Mouse (Mus musculus) liver, adult 2 months (tissue): ENCODE measurements around the gene Cldn13. TPM values are rescaled to one million over a fixed set of nuclear protein-coding genes. Genes with fewer than 3 reads are reported as not detected.
"Not testable (repeated sequence)": the region's sequence is repeated elsewhere in the genome, so short reads cannot be mapped to it uniquely, and the experiment has no call there.

Experiments
- DNase-seq: peaks from one replicate; pipeline ENCODE4 v3.0.0-alpha.2; 2011; ENCODE audit warnings: low read depth, low spot score; ENCODE audit errors: extremely low read depth
- H3K27ac ChIP-seq: fragments of 200-500 bp; replicated peaks from 2 replicates; pipeline ENCODE4 v1.5.1; 2012; ENCODE audit warnings: low read depth, mild to moderate bottlenecking, control low read depth, inconsistent platforms, low read length; ENCODE audit not compliant: insufficient read depth
- H3K27me3 ChIP-seq: fragments of 200-500 bp; 2 replicates; pipeline ENCODE4 v1.6.1; 2012; ENCODE audit warnings: mild to moderate bottlenecking, moderate library complexity, low read length, inconsistent platforms; ENCODE audit not compliant: control insufficient read depth, insufficient read depth
- H3K36me3 ChIP-seq: fragments of 200-500 bp; 2 replicates; pipeline ENCODE4 v1.6.1; 2012; ENCODE audit warnings: low read length, inconsistent platforms; ENCODE audit not compliant: control insufficient read depth, insufficient read depth
- H3K4me1 ChIP-seq: fragments of 200-500 bp; 2 replicates; pipeline ENCODE4 v1.6.1; 2011; ENCODE audit warnings: low read length; ENCODE audit not compliant: control insufficient read depth, insufficient read depth
- H3K4me3 ChIP-seq: fragments of 200-500 bp; 2 replicates; pipeline ENCODE4 v1.5.1; 2011; ENCODE audit warnings: low read depth, mild to moderate bottlenecking, control low read depth, low read length, moderate library complexity; ENCODE audit not compliant: insufficient read depth
- H3K79me2 ChIP-seq: fragments of 200-500 bp; 2 replicates; pipeline ENCODE4 v1.6.1; 2012; ENCODE audit warnings: inconsistent platforms, mild to moderate bottlenecking, low read length, moderate library complexity; ENCODE audit not compliant: control insufficient read depth, insufficient read depth
- H3K9ac ChIP-seq: fragments of 200-500 bp; 2 replicates; pipeline ENCODE4 v1.6.1; 2012; ENCODE audit warnings: low read depth, mild to moderate bottlenecking, control low read depth, inconsistent platforms, low read length
- CTCF ChIP-seq: fragments of 200-500 bp; IDR thresholded peaks from 2 replicates; pipeline ENCODE4 v1.5.1; 2011; ENCODE audit warnings: low read depth, low read length, control low read depth
- POLR2A ChIP-seq: fragments of 200-500 bp; IDR thresholded peaks from 2 replicates; pipeline ENCODE4 v1.6.1; 2011; ENCODE audit warnings: low read length, control low read depth; ENCODE audit not compliant: insufficient read depth; ENCODE audit errors: extremely low read depth
- WGBS: fragments of 180-500 bp; shearing (Covaris S2); methylation state at CpG from one replicate; pipeline ENCODE4 v1.1.7; 2018; 5-methylcytosine and 5-hydroxymethylcytosine counted together
- polyA plus RNA-seq: library from polyadenylated mRNA; depleted of rRNA; stranded (reverse); fragments of >200 nt; gene quantifications from 2 replicates; pipeline ENCODE4 v1.2.3, GENCODE M21; 2012; rRNA removed
- total RNA-seq: library from RNA; depleted of rRNA; stranded (reverse); fragments of >200 nt; gene quantifications from 2 replicates; pipeline ENCODE4 v1.2.3, GENCODE M21; 2014; rRNA removed

The Cldn13 gene
- total RNA-seq (not detected in 2 replicates), polyA plus RNA-seq (not detected in 2 replicates)

DNA sequence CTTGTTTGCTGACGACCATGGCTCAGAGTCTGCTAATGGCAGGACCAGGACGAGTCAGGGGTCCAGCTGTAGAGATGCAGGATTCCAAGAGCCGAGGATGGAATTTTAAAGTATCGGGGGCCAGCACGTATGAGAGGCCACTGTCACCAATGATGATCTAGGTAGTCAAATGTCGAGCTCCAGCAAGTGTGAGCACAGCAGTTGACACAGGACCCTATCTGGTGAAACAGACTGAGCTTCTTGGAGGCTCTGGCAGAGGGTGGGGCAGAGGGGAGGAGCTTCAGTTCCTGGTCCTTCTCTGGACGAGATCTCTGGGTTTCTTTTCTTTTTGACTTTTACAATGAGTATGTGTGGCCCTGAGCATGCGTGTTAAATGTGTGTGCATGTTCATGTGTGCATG is at the start of gene Cldn13:
Gene Cldn13 (minus strand): TSS at position 216 of the 400 bp plus-strand sequence.
- no peak within 1 kb of the TSS for H3K4me3 ChIP-seq
- TF ChIP-seq CTCF (no peak), POLR2A (no peak)
- no peaks in the 10 kb centered on the region for H3K79me2 ChIP-seq
- no peak within 1 kb of the TSS for H3K9ac ChIP-seq
- no peak within 1 kb of the TSS for H3K27ac ChIP-seq
- no peaks in the 10 kb centered on the region for H3K4me1 ChIP-seq
- WGBS = 78% methylated on average over 8 of the region's 8 CpGs
- DNase-seq = no peak
- no peaks in the 10 kb centered on the region for H3K36me3 ChIP-seq
- H3K27me3 ChIP-seq = no peaks in the 10 kb centered on the region; the same call in 1 of the 2 replicates

DNA sequence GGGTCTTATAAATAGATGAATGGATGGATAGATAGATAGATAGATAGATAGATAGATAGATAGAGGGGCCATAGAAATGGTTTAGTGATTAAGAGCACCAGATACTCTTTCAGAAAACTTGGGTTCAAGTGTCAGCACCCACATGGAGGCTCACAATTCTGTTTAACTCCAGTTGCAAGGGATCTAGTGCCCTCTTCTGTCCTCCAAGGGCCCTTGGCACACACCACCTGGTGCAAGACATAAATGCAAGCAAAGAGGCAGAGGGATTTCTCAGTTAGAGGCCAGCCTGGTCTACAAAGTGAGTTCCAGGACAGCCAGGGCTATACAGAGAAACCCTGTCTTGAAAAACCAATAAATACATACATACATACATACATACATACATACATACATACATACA is 49.3 kb upstream of the Cldn13 start:
- H3K4me3 ChIP-seq, H3K9ac ChIP-seq, DNase-seq, H3K36me3 ChIP-seq, H3K4me1 ChIP-seq, H3K79me2 ChIP-seq, H3K27ac ChIP-seq, H3K27me3 ChIP-seq: not testable (repeated sequence)

DNA sequence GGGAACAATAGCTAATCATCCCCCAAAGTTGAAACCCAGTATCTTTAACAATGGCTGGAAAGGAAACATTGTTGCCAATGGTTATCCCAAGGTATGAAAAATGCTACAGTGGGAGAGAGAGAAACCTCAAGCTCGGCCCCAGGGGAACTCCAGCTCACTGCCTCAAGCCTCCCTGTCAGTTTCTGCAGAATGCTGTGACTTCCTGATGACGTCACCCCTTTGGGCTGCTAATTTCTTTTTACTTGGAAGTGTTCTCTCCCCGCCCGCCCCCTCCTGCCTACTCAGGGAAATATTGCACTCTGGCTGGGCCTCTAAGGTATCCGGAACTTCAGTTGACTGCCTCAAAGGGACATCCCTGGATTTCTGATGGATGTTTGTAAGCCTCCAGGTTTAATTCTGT is 48.2 kb upstream of the Cldn13 start:
- Histone ChIP-seq H3K79me2 (no peaks in the 10 kb centered on the region), H3K27ac (no peak overlapping the region), H3K36me3 (no peaks in the 10 kb centered on the region), H3K27me3 (no peaks in the 10 kb centered on the region), H3K9ac (no peak overlapping the region), H3K4me3 (no peak overlapping the region), H3K4me1 (no peaks in the 10 kb centered on the region)
- 76% methylated on average over 5 of the region's 5 CpGs for WGBS
- no peak for TF ChIP-seq POLR2A
- TF ChIP-seq CTCF = no peak
- DNase-seq = no peak

DNA sequence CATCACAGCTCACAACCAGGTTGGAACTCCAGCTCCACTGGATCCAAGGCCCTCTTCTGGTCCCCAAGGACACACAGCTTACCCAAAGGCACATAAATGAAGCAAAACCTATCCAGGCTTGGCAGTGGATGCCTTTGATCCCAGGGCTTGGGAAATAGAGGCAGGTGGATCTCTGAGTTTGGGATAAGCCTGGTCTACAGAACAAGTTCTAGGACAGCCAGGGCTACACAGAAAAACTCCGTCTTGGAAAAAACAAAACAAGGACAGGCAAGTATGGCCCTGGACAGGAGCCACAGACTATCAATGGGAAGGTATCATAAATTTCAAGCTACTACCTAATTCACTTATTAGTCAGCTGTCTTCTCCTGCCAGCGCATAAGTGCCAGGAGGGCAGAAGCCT is 46.2 kb upstream of the Cldn13 start:
- H3K4me1 ChIP-seq = no peaks in the 10 kb centered on the region
- no peak overlapping the region for H3K27ac ChIP-seq
- no peak for TF ChIP-seq POLR2A
- TF ChIP-seq CTCF = no peak
- DNase-seq = no peak
- no peaks in the 10 kb centered on the region for H3K27me3 ChIP-seq
- no peak overlapping the region for H3K4me3 ChIP-seq
- H3K79me2 ChIP-seq = no peaks in the 10 kb centered on the region
- H3K9ac ChIP-seq = no peak overlapping the region
- H3K36me3 ChIP-seq = no peaks in the 10 kb centered on the region
- WGBS = 93% methylated on average over 2 of the region's 2 CpGs

DNA sequence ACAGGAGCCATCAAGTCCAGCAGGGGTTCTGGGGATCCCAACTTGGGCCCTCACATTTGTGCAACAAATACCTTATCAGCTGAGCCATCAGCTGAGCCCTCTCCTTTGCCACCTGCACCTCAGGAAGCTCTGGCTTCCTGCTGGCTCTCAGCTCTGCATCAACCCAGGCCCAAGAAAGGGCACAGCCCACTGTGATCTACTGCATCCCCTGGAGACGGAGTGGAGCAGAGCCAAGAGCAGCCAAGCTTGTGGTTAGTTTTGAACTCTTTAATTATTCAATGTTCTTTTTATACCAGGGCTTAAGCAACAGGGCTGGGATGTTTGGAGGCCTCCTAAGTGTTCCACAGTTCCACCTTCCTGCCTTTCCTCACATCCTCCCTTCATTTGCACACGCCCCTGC is 45.1 kb upstream of the Cldn13 start:
- H3K9ac ChIP-seq = no peak overlapping the region
- WGBS = 90% methylated on average over 2 of the region's 2 CpGs
- no peak overlapping the region for H3K4me3 ChIP-seq
- H3K27ac ChIP-seq = no peak overlapping the region
- no peak for TF ChIP-seq POLR2A
- no peak for TF ChIP-seq CTCF
- no peak for DNase-seq
- H3K4me1 ChIP-seq = no peaks in the 10 kb centered on the region
- no peaks in the 10 kb centered on the region for H3K27me3 ChIP-seq
- H3K79me2 ChIP-seq = no peaks in the 10 kb centered on the region
- H3K36me3 ChIP-seq = no peaks in the 10 kb centered on the region

DNA sequence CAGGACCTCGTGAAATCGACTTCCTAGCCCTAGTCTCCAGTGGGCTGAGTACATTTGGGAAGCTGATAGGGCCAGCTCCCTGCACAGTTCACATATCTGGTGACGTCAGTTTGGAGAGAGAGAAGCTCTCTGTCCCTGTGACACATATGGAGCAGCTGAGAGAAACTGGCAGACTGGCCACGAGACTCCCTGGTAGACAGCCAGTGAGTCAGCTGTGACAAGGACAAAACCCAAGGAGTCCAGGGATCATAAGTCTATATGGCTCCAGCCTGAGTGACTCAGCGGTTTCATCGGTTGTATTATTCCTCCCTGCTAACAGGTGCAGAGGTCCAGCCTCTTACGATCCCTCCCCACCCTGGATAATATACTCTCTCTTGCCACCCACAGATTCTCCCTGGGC is 43.8 kb upstream of the Cldn13 start:
- Histone ChIP-seq H3K9ac (no peak overlapping the region), H3K27me3 (no peaks in the 10 kb centered on the region), H3K36me3 (no peaks in the 10 kb centered on the region), H3K79me2 (no peaks in the 10 kb centered on the region), H3K4me3 (no peak overlapping the region), H3K27ac (no peak overlapping the region), H3K4me1 (no peaks in the 10 kb centered on the region)
- TF ChIP-seq CTCF = no peak
- TF ChIP-seq POLR2A = no peak
- WGBS = 63% methylated on average over 7 of the region's 7 CpGs
- DNase-seq = no peak

DNA sequence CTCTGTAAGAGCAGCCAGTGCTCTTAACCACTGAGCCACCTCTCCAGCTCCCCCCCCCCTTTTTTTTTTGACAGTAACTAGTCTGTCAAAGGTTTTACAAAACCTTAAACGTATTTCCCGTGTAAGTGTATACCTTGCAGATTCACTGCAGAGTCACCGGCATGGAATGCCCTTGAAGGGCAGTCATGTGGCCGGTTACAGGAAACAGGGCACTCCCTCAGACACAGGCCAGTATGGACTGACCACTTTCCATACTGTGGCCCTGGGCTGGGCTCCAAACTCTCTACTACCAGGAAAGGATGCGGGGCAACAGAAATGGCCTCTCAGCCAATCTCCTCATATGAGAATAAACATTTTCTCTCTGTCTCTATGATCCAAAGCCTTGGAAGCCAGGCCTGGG is 40.2 kb upstream of the Cldn13 start:
- Histone ChIP-seq H3K36me3 (no peaks in the 10 kb centered on the region), H3K79me2 (no peaks in the 10 kb centered on the region), H3K9ac (no peak overlapping the region), H3K4me1 (no peaks in the 10 kb centered on the region), H3K4me3 (no peak overlapping the region), H3K27me3 (no peaks in the 10 kb centered on the region), H3K27ac (no peak overlapping the region)
- TF ChIP-seq CTCF (no peak), POLR2A (no peak)
- 74% methylated on average over 5 of the region's 5 CpGs for WGBS
- DNase-seq = no peak
